Mouse (Mus musculus): ENCODE measurements around the gene Gm45261.

The Gm45261 gene

DNA sequence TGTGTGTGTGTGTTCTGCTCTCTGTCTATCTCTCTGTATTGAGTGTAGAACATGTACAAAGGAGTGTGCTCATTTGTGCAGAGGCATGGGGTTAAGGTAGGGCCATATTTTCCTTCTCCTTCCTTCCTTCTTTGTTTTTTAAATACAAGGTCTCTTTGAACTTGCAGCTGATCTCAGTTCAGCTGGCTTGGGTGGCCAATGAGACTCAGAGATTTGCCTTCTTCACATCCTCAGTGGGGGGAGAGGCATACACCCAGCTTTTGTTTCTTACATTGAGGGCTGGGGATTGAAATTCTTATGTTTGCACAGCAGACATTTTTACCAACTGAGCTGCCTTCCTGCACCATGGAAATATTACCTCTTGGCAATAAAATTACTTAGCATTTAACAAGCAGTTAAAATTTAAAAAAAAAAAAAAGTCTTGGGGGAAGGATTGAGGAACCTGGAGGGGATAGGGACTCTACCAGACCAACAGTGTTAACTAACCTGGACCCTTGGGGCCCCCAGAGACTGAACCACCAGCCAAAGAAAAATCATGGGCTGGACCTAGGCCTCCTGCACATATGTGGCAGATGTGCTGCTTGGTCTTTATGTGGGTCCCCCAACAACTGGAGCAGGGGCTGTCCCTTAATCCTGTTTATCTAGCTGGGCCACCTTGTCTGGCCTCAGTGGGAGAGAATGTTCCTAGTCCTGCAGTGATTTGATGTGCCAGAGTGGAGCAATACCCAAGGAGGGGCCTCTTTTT, 50.8 kb downstream of the Gm45261 start:
- no peak for DNase-seq (ENCODE audit: low spot score)

DNA sequence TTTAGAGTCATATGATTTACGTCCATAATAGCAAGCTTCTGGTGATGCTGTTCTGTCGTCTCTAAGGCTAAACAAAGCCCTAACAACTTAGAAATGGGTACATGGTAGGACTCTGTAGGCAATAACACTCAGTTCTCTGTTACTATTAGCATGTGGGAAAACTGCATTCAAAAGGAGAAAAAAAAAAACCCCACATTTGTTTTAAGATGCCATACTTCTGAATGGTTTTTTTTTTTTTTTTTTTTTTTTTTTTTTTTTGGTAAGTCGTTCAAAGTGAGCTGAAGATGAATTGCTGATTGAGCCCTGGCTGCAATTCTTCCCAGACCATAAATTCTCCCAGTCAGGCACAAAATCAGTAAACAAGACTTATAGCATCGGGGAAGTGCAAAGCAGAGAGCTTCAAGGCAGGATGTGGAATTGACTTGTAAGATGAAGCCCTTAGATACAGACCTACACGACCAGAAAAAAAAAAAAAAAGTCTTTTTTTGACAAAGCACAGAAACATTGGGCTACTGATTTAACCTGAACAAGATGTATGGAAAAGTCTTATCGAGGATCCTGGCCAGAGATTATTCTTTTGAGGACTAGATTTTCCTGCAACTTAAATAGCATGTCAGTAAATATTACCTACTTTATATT, 51.7 kb downstream of the Gm45261 start:
- no peak for DNase-seq (ENCODE audit: low spot score)

DNA sequence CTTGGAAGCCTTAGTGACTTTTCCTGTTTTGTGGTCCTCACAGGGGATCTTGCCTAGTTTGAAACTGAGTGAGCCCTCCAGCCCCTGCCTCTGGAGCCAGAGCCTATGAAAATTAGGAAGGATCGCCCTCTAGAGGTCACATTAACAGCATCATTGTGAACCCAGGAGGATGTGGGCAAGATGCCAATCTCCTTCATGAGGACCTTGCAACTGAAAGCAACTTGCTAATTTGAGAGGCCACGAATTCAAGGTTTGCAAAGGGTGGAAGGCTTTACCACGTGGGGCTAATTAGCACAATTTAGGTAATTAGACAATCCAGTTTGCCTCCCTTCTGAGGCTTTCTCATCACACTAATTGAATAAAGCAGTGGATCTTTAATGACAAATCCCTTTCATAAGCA, 52.7 kb downstream of the Gm45261 start:
- peak; percentile 23 for DNase-seq (ENCODE audit: low spot score)

DNA sequence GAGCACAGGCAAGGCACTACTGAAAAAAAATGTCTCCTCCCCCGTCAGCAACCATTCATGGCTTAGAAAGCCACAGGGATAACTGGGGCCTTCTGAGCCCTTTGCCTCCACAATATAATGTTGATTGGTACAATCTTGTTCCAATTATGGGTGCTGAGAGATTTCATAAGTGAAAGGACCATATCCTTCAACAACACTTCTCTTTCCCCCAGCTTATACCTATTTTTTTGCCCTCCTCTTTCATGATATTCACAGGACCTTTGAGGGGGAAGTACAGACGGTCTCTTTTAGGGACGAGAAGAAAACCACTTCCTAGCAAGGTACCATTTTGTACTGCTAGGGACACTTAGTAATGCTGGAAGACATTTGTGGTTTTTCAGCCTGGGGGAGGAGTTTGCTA, 57.1 kb downstream of the Gm45261 start:
- no peak for DNase-seq (ENCODE audit: low spot score)

- DNase-seq (ENCODE audit: low spot score) = no peak
Measured at GRCm38 (mm10) chr1:80403366-80403893, 57.8 kb downstream of the Gm45261 start.

DNA sequence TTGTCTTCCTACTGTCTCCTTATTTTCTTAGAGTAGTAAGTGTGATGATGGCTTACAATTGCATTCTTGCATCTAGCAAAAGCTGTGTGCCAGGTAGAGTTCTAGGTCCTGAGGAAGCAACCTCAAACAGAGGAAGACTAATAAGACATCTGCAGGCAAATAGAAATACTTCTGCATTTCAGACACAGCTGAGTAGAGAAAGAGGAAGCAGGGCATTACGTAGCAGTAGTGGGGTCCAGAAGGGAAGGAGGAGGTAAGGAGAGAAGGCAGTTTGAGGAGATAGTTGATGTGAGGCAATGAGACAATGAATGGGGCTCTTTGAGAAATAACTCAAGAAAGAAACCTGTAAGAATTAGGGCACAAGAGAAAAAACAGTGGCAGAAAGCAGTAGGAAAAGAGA, 59.3 kb downstream of the Gm45261 start:
- DNase-seq (ENCODE audit: low spot score) = no peak

Measured in spleen, adult 12 weeks (tissue).